Mouse (Mus musculus) liver, embryonic 15.5 days (tissue): ENCODE data around the gene Fam72a. TPM values are rescaled to one million over a fixed set of nuclear protein-coding genes. Genes with fewer than 3 reads are reported as not detected.

Experiments
- ATAC-seq: fragments of 200-750 bp; cut with Nextera tagmentation; 2 replicates; pipeline ENCODE4 v1.8.0; 2017; ENCODE audit warnings: moderate number of reproducible peaks, mild to moderate bottlenecking, moderate library complexity; ENCODE audit not compliant: insufficient read depth
- H3K27ac ChIP-seq: fragments of 300-500 bp; sonication (generic); replicated peaks from 2 replicates; pipeline ENCODE4 v1.5.1; 2015; ENCODE audit warnings: mild to moderate bottlenecking, inconsistent platforms
- H3K27me3 ChIP-seq: fragments of 300-500 bp; sonication (generic); 2 replicates; pipeline ENCODE4 v1.6.1; 2015; ENCODE audit warnings: mild to moderate bottlenecking, inconsistent platforms
- H3K36me3 ChIP-seq: fragments of 300-500 bp; sonication (generic); replicated peaks from 2 replicates; pipeline ENCODE4 v1.6.1; 2015; ENCODE audit warnings: moderate library complexity, mild to moderate bottlenecking, inconsistent platforms
- H3K4me1 ChIP-seq: fragments of 300-500 bp; sonication (generic); replicated peaks from 2 replicates; pipeline ENCODE4 v1.6.1; 2015; ENCODE audit warnings: inconsistent platforms
- H3K4me2 ChIP-seq: fragments of 300-500 bp; sonication (generic); 2 replicates; pipeline ENCODE4 v1.6.1; 2015; ENCODE audit warnings: moderate library complexity, mild to moderate bottlenecking, inconsistent platforms
- H3K4me3 ChIP-seq: fragments of 300-500 bp; sonication (generic); replicated peaks from 2 replicates; pipeline ENCODE4 v1.5.1; 2015; ENCODE audit warnings: mild to moderate bottlenecking, inconsistent platforms
- H3K9ac ChIP-seq: fragments of 300-500 bp; sonication (generic); 2 replicates; pipeline ENCODE4 v1.6.1; 2015; ENCODE audit warnings: moderate library complexity, mild to moderate bottlenecking, inconsistent platforms
- H3K9me3 ChIP-seq: fragments of 300-500 bp; sonication (generic); replicated peaks from 2 replicates; pipeline ENCODE4 v1.6.1; 2016; ENCODE audit warnings: inconsistent platforms
- WGBS: fragments of 180-500 bp; shearing (Covaris S2); methylation state at CpG from one replicate; pipeline ENCODE4 v1.1.7; 2015; ENCODE audit warnings: mixed read lengths; ENCODE audit not compliant: insufficient replicate concordance; 5-methylcytosine and 5-hydroxymethylcytosine counted together
- microRNA-seq: library from miRNA; unstranded; fragments of <30 nt; microRNA quantifications from one replicate; pipeline ENCODE4, GENCODE M21; 2016
- polyA plus RNA-seq: library from polyadenylated mRNA; unstranded; fragments of >200 nt; fragmentation: Nextera tagmentation; extraction: Ambion mirVana; gene quantifications from 2 replicates; pipeline ENCODE4 v1.2.1, GENCODE M21; 2015

The Fam72a gene
- polyA plus RNA-seq, 1 experiment from 2014 or later = 1.5 TPM

- no peaks in the 10 kb centered on the region for H3K27me3 ChIP-seq
- no peak overlapping the region for H3K27ac ChIP-seq
- H3K36me3 ChIP-seq = no peaks in the 10 kb centered on the region
- no peaks in the 10 kb centered on the region for H3K4me1 ChIP-seq
- no peak for ATAC-seq
- H3K9ac ChIP-seq = no peak overlapping the region; the same call in 1 of the 2 replicates
- 86% methylated on average over 8 of the region's 8 CpGs for WGBS
- no peaks in the 10 kb centered on the region for H3K9me3 ChIP-seq
- H3K4me3 ChIP-seq = no peak overlapping the region
- H3K4me2 ChIP-seq = no peak overlapping the region
Measured at GRCm38 (mm10) chr1:131586836-131587235, 59.1 kb downstream of the Fam72a start.

Small RNA genes within 50 kb of the gene (microRNA-seq; reads per million reads assigned to microRNA genes)
- not detected for gene Gm24273

Other genes with a start within 250 kb of the Fam72a start
- gene Ikbke, start 248.3 kb upstream of the Fam72a start, polyA plus RNA-seq = 6.6 and 9.7 TPM in 2 replicates
- gene Srgap2, start 551 bp upstream of the Fam72a start, polyA plus RNA-seq = 3.8 and 4.3 TPM in 2 replicates
- gene Avpr1b, start 71.3 kb downstream of the Fam72a start, polyA plus RNA-seq = not detected in 2 replicates
- 25.2 and 29.9 TPM in 2 replicates for gene Ctse, start 110.4 kb downstream of the Fam72a start, polyA plus RNA-seq
- gene Rab7b, start 160.8 kb downstream of the Fam72a start, polyA plus RNA-seq = 1.2 TPM in 2 replicates
- 0.06 TPM in 1 of 2 replicates, not detected in the other for gene Slc26a9, start 216.1 kb downstream of the Fam72a start, polyA plus RNA-seq